Mouse (Mus musculus): ENCODE results near the gene Borcs6.

DNA sequence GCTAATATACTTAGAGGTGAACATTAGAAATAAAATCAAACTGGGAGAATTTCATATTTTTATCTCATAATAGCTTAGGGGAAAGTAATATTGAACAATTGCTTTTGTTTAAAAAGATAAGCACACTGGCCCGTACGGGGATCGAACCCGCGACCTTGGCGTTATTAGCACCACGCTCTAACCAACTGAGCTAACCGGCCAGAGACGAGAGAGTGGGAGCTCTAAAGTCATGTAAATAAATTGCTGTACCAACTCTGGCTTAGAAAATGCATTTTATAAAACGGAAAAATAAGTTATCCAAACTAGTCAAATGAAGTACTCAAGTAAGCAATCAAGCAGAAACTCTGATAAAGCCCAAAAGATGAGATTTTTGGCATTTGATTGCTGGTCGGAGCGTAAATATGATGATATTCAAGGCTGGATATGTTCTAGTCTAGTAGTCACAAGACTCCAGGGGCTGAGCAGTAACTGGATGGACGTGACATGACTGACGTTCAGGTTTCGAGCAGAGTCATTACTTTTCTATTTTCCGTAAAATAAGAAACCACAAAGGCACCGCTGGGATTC is 2.8 kb downstream of the Borcs6 start:
- TF ChIP-seq EP300 (IDR thresholded peaks at IDR 0.05): no peak; the same call in 1 of the 2 replicates
- TF ChIP-seq CTCF (IDR thresholded peaks at IDR 0.05): no peak

All from lung, postnatal 0 days (tissue).